Mouse (Mus musculus): ENCODE data around the gene Zfp423. TPM values are rescaled to one million over a fixed set of nuclear protein-coding genes. Genes with fewer than 3 reads are reported as not detected.

Zfp423 gene
- polyA plus RNA-seq, 1 experiment from 2014 or later = 7.5 TPM

GRCm38 (mm10) chr8:87711955-87712354 lies 247.4 kb downstream of the Zfp423 start:
- Histone ChIP-seq H3K9me3 (ENCODE audit: control insufficient read depth, low read length) (no peaks in the 10 kb centered on the region), H3K4me3 (ENCODE audit: low read length) (no peak overlapping the region), H3K27me3 (ENCODE audit: control insufficient read depth, insufficient read depth, low read depth, low read length) (no peaks in the 10 kb centered on the region), H3K27ac (ENCODE audit: low read length) (no peak overlapping the region), H3K9ac (ENCODE audit: low read length) (no peak overlapping the region), H3K4me2 (ENCODE audit: low read depth, low read length) (no peak overlapping the region), H3K4me1 (replicated peaks; ENCODE audit: control insufficient read depth, insufficient read depth, low read length) (peaks cover 20% of the 10 kb centered on the region), H3K36me3 (ENCODE audit: control insufficient read depth, insufficient read depth, low read length) (no peaks in the 10 kb centered on the region)
- no peak for ATAC-seq (ENCODE audit: low read depth)
- 70% methylated on average over 6 of the region's 6 CpGs for WGBS

GRCm38 (mm10) chr8:87708127-87708637 lies 251.2 kb downstream of the Zfp423 start:
- Histone ChIP-seq H3K9me3 (ENCODE audit: control insufficient read depth, low read length) (no peaks in the 10 kb centered on the region), H3K4me1 (replicated peaks; ENCODE audit: control insufficient read depth, insufficient read depth, low read length) (peaks cover 14% of the 10 kb centered on the region), H3K4me2 (ENCODE audit: low read depth, low read length) (0 out of 2 replicates have a peak overlapping the region, but pooled peaks have one; percentile 0), H3K4me3 (ENCODE audit: low read length) (no peak overlapping the region), H3K27ac (ENCODE audit: low read length) (no peak overlapping the region), H3K27me3 (ENCODE audit: control insufficient read depth, insufficient read depth, low read depth, low read length) (no peaks in the 10 kb centered on the region), H3K9ac (ENCODE audit: low read length) (no peak overlapping the region), H3K36me3 (ENCODE audit: control insufficient read depth, insufficient read depth, low read length) (no peaks in the 10 kb centered on the region)
- 20% methylated on average over 10 of the region's 11 CpGs for WGBS
- peak; percentile 29; the same call in 1 of the 2 replicates for ATAC-seq (ENCODE audit: low read depth)

GRCm38 (mm10) chr8:87707176-87707575 lies 252.2 kb downstream of the Zfp423 start:
- Histone ChIP-seq H3K4me3 (ENCODE audit: low read length) (no peak overlapping the region), H3K27ac (ENCODE audit: low read length) (no peak overlapping the region), H3K4me2 (ENCODE audit: low read depth, low read length) (no peak overlapping the region), H3K9ac (ENCODE audit: low read length) (no peak overlapping the region), H3K9me3 (ENCODE audit: control insufficient read depth, low read length) (no peaks in the 10 kb centered on the region), H3K36me3 (ENCODE audit: control insufficient read depth, insufficient read depth, low read length) (no peaks in the 10 kb centered on the region), H3K4me1 (replicated peaks; ENCODE audit: control insufficient read depth, insufficient read depth, low read length) (peaks cover 20% of the 10 kb centered on the region), H3K27me3 (ENCODE audit: control insufficient read depth, insufficient read depth, low read depth, low read length) (no peaks in the 10 kb centered on the region)
- ATAC-seq (ENCODE audit: low read depth) = no peak
- 88% methylated on average over 17 of the region's 17 CpGs for WGBS

- Histone ChIP-seq H3K4me1 (replicated peaks; ENCODE audit: control insufficient read depth, insufficient read depth, low read length) (peaks cover 23% of the 10 kb centered on the region), H3K27me3 (ENCODE audit: control insufficient read depth, insufficient read depth, low read depth, low read length) (no peaks in the 10 kb centered on the region), H3K9me3 (ENCODE audit: control insufficient read depth, low read length) (no peaks in the 10 kb centered on the region), H3K36me3 (ENCODE audit: control insufficient read depth, insufficient read depth, low read length) (no peaks in the 10 kb centered on the region), H3K27ac (ENCODE audit: low read length) (no peak overlapping the region), H3K4me3 (ENCODE audit: low read length) (no peak overlapping the region), H3K4me2 (ENCODE audit: low read depth, low read length) (no peak overlapping the region), H3K9ac (ENCODE audit: low read length) (no peak overlapping the region)
- 90% methylated on average over 3 of the region's 3 CpGs for WGBS
- no peak for ATAC-seq (ENCODE audit: low read depth)
Observed at GRCm38 (mm10) chr8:87704756-87705155, 254.6 kb downstream of the Zfp423 start.

GRCm38 (mm10) chr8:87702790-87703311 lies 256.5 kb downstream of the Zfp423 start:
- Histone ChIP-seq H3K36me3 (ENCODE audit: control insufficient read depth, insufficient read depth, low read length) (no peaks in the 10 kb centered on the region), H3K4me2 (ENCODE audit: low read depth, low read length) (no peak overlapping the region), H3K4me1 (replicated peaks; ENCODE audit: control insufficient read depth, insufficient read depth, low read length) (peaks cover 16% of the 10 kb centered on the region), H3K9me3 (ENCODE audit: control insufficient read depth, low read length) (no peaks in the 10 kb centered on the region), H3K27me3 (ENCODE audit: control insufficient read depth, insufficient read depth, low read depth, low read length) (no peaks in the 10 kb centered on the region), H3K4me3 (ENCODE audit: low read length) (no peak overlapping the region), H3K9ac (ENCODE audit: low read length) (no peak overlapping the region), H3K27ac (ENCODE audit: low read length) (no peak overlapping the region)
- WGBS = 37% methylated on average over 10 of the region's 10 CpGs
- peak; percentile 37 for ATAC-seq (ENCODE audit: low read depth)

- ATAC-seq (ENCODE audit: low read depth) = peak; percentile 77
- Histone ChIP-seq H3K36me3 (ENCODE audit: control insufficient read depth, insufficient read depth, low read length) (no peaks in the 10 kb centered on the region), H3K4me3 (ENCODE audit: low read length) (no peak overlapping the region), H3K4me1 (replicated peaks; ENCODE audit: control insufficient read depth, insufficient read depth, low read length) (peaks cover 16% of the 10 kb centered on the region), H3K27me3 (ENCODE audit: control insufficient read depth, insufficient read depth, low read depth, low read length) (no peaks in the 10 kb centered on the region), H3K9me3 (ENCODE audit: control insufficient read depth, low read length) (no peaks in the 10 kb centered on the region), H3K9ac (ENCODE audit: low read length) (no peak overlapping the region), H3K27ac (ENCODE audit: low read length) (peak overlapping the region; percentile 36), H3K4me2 (ENCODE audit: low read depth, low read length) (no peak overlapping the region)
- 34% methylated on average over 8 of the region's 8 CpGs for WGBS
Observed at GRCm38 (mm10) chr8:87702051-87702521, 257.3 kb downstream of the Zfp423 start.

- ATAC-seq (ENCODE audit: low read depth) = no peak
- no peak overlapping the region for H3K9ac ChIP-seq (ENCODE audit: low read length)
- no peaks in the 10 kb centered on the region for H3K9me3 ChIP-seq (ENCODE audit: control insufficient read depth, low read length)
- H3K4me1 ChIP-seq (replicated peaks; ENCODE audit: control insufficient read depth, insufficient read depth, low read length) = peaks cover 16% of the 10 kb centered on the region
- H3K27me3 ChIP-seq (ENCODE audit: control insufficient read depth, insufficient read depth, low read depth, low read length) = no peaks in the 10 kb centered on the region
- 46% methylated on average over 4 of the region's 4 CpGs for WGBS
- peak overlapping the region; percentile 16; the same call in 1 of the 2 replicates for H3K27ac ChIP-seq (ENCODE audit: low read length)
- no peaks in the 10 kb centered on the region for H3K36me3 ChIP-seq (ENCODE audit: control insufficient read depth, insufficient read depth, low read length)
- no peak overlapping the region for H3K4me2 ChIP-seq (ENCODE audit: low read depth, low read length)
- no peak overlapping the region for H3K4me3 ChIP-seq (ENCODE audit: low read length)
Observed at GRCm38 (mm10) chr8:87701583-87701982, 257.8 kb downstream of the Zfp423 start.

- Histone ChIP-seq H3K36me3 (ENCODE audit: control insufficient read depth, insufficient read depth, low read length) (no peaks in the 10 kb centered on the region), H3K9me3 (ENCODE audit: control insufficient read depth, low read length) (no peaks in the 10 kb centered on the region), H3K27me3 (ENCODE audit: control insufficient read depth, insufficient read depth, low read depth, low read length) (no peaks in the 10 kb centered on the region), H3K27ac (ENCODE audit: low read length) (no peak overlapping the region), H3K4me1 (replicated peaks; ENCODE audit: control insufficient read depth, insufficient read depth, low read length) (peaks cover 16% of the 10 kb centered on the region), H3K4me2 (ENCODE audit: low read depth, low read length) (no peak overlapping the region), H3K4me3 (ENCODE audit: low read length) (no peak overlapping the region), H3K9ac (ENCODE audit: low read length) (no peak overlapping the region)
- ATAC-seq (ENCODE audit: low read depth) = no peak
- 44% methylated on average over 12 of the region's 12 CpGs for WGBS
Observed at GRCm38 (mm10) chr8:87700321-87700720, 259.1 kb downstream of the Zfp423 start.

GRCm38 (mm10) chr8:87697127-87697526 lies 262.3 kb downstream of the Zfp423 start:
- no peak for ATAC-seq (ENCODE audit: low read depth)
- Histone ChIP-seq H3K9me3 (ENCODE audit: control insufficient read depth, low read length) (no peaks in the 10 kb centered on the region), H3K27me3 (ENCODE audit: control insufficient read depth, insufficient read depth, low read depth, low read length) (no peaks in the 10 kb centered on the region), H3K36me3 (ENCODE audit: control insufficient read depth, insufficient read depth, low read length) (no peaks in the 10 kb centered on the region), H3K4me2 (ENCODE audit: low read depth, low read length) (no peak overlapping the region), H3K27ac (ENCODE audit: low read length) (no peak overlapping the region), H3K9ac (ENCODE audit: low read length) (no peak overlapping the region), H3K4me3 (ENCODE audit: low read length) (no peak overlapping the region), H3K4me1 (replicated peaks; ENCODE audit: control insufficient read depth, insufficient read depth, low read length) (peaks cover 6% of the 10 kb centered on the region; the same call in 1 of the 2 replicates)
- 71% methylated on average over 9 of the region's 9 CpGs for whole genome bisulfite sequencing
